Mouse (Mus musculus) thymus, adult 18-20 months (tissue): ENCODE measurements around the gene Tmem198.

Source experiments
- DNase-seq, 2 experiments: peaks; one replicate each; pipeline ENCODE4 v3.0.0; 2022; ENCODE audit warnings: mixed read lengths in 2 of 2

Gene Tmem198

GRCm38 (mm10) chr1:75455948-75456347 lies 23.4 kb upstream of the Tmem198 start:
- no peak for DNase-seq

- DNase-seq, result no peak
Measured at GRCm38 (mm10) chr1:75456746-75457564, 22.4 kb upstream of the Tmem198 start.

GRCm38 (mm10) chr1:75457710-75458024 lies 21.7 kb upstream of the Tmem198 start:
- DNase-seq, result no peak

GRCm38 (mm10) chr1:75458025-75458788 lies 21.1 kb upstream of the Tmem198 start:
- DNase-seq, result no peak

GRCm38 (mm10) chr1:75458789-75459684 lies 20.3 kb upstream of the Tmem198 start:
- no peak for DNase-seq

GRCm38 (mm10) chr1:75460297-75460696 lies 19.0 kb upstream of the Tmem198 start:
- DNase-seq, result no peak

- no peak for DNase-seq
Measured at GRCm38 (mm10) chr1:75462636-75463035, 16.7 kb upstream of the Tmem198 start.

GRCm38 (mm10) chr1:75463652-75464204 lies 15.6 kb upstream of the Tmem198 start:
- no peak for DNase-seq

- peak in 1 of 2 experiments; percentile 26 for DNase-seq
Measured at GRCm38 (mm10) chr1:75467215-75467927, 12.0 kb upstream of the Tmem198 start.

- no peak for DNase-seq
Measured at GRCm38 (mm10) chr1:75469287-75469825, 10.0 kb upstream of the Tmem198 start.

GRCm38 (mm10) chr1:75476441-75476840 lies 2.9 kb upstream of the Tmem198 start:
- no peak for DNase-seq

GRCm38 (mm10) chr1:75477264-75477965 lies 1.9 kb upstream of the Tmem198 start:
- peak; percentile 50 to 62 for DNase-seq

- DNase-seq, result no peak
Measured at GRCm38 (mm10) chr1:75477966-75478290, 1.4 kb upstream of the Tmem198 start.

GRCm38 (mm10) chr1:75478497-75478896 lies 835 bp upstream of the Tmem198 start:
- DNase-seq, result peak in 1 of 2 experiments; percentile 24

GRCm38 (mm10) chr1:75479635-75479989 lies 280 bp downstream of the Tmem198 start:
- DNase-seq, result no peak

GRCm38 (mm10) chr1:75480036-75480435 lies 704 bp downstream of the Tmem198 start:
- DNase-seq, result no peak

- no peak for DNase-seq
Measured at GRCm38 (mm10) chr1:75480735-75481134, 1.4 kb downstream of the Tmem198 start.

GRCm38 (mm10) chr1:75486561-75486960 lies 7.2 kb downstream of the Tmem198 start:
- DNase-seq, result no peak

- DNase-seq, result no peak
Measured at GRCm38 (mm10) chr1:75487040-75487404, 7.7 kb downstream of the Tmem198 start.

- peak in 1 of 2 experiments; percentile 50 for DNase-seq
Measured at GRCm38 (mm10) chr1:75487405-75488161, 8.3 kb downstream of the Tmem198 start.
